Mouse (Mus musculus) gastrocnemius, adult 18-20 months (tissue): ENCODE measurements around the gene Pth2. TPM values are rescaled to one million over a fixed set of nuclear protein-coding genes. Genes with fewer than 3 reads are reported as not detected.

Experiments
- microRNA-seq: library from miRNA; unstranded; fragments of <30 nt; microRNA quantifications from one replicate; pipeline ENCODE4 v1.2.0, GENCODE M21; 2021
- total RNA-seq, 2 experiments: library from RNA; stranded (reverse); gene quantifications; 2 replicates each; pipeline ENCODE4 v1.2.3; 2021

Gene Pth2
- total RNA-seq, 2 experiments from 2014 or later = not detected

Small RNAs within 50 kb of the gene (microRNA-seq; reads per million reads assigned to microRNA genes)
- not detected for gene Mir7055

Other genes with a start within 250 kb of the Pth2 start
- gene Tsks, start 237.8 kb upstream of the Pth2 start, total RNA-seq = not detected
- gene Cpt1c, start 206.1 kb upstream of the Pth2 start, total RNA-seq = 1 to 10 TPM in 1 of 2 experiments, under 1 TPM in 1; 0.64 to 1.4 TPM
- gene Prmt1, start 194.4 kb upstream of the Pth2 start, total RNA-seq = 100 to 1,000 TPM; 119 to 139 TPM
- 10 to 100 TPM; 15.0 to 19.1 TPM for gene Irf3, start 183.3 kb upstream of the Pth2 start, total RNA-seq
- 1 to 10 TPM; 8.4 to 8.5 TPM for gene Bcl2l12, start 182.3 kb upstream of the Pth2 start, total RNA-seq
- gene Scaf1, start 164.6 kb upstream of the Pth2 start, total RNA-seq = 10 to 100 TPM; 41.3 to 46.2 TPM
- 10 to 100 TPM; 20.8 to 26.8 TPM for gene Rras, start 163.0 kb upstream of the Pth2 start, total RNA-seq
- gene Prr12, start 128.1 kb upstream of the Pth2 start, total RNA-seq = 10 to 100 TPM; 13.1 to 16.0 TPM
- 10 to 100 TPM; 27.9 to 28.3 TPM for gene Nosip, start 118.6 kb upstream of the Pth2 start, total RNA-seq
- 10 to 100 TPM; 10.2 to 10.4 TPM for gene Prrg2, start 118.3 kb upstream of the Pth2 start, total RNA-seq
- gene Rcn3, start 88.8 kb upstream of the Pth2 start, total RNA-seq = 10 to 100 TPM in 1 of 2 experiments, 1 to 10 TPM in 1; 8.0 to 12.5 TPM
- 10 to 100 TPM; 27.4 to 29.1 TPM for gene Fcgrt, start 77.1 kb upstream of the Pth2 start, total RNA-seq
- 100 to 1,000 TPM; 490 to 529 TPM for gene Rps11, start 56.6 kb upstream of the Pth2 start, total RNA-seq
- 100 to 1,000 TPM; 643 to 706 TPM for gene Rpl13a, start 52.2 kb upstream of the Pth2 start, total RNA-seq
- gene Gm45713, start 44.8 kb upstream of the Pth2 start, total RNA-seq = 1 to 10 TPM in 1 of 2 experiments, not detected in 1; 1.2 TPM
- gene Flt3l, start 44.6 kb upstream of the Pth2 start, total RNA-seq = 1 to 10 TPM; 1.8 to 3.0 TPM
- 10 to 100 TPM; 34.2 to 34.5 TPM for gene Pih1d1, start 26.7 kb upstream of the Pth2 start, total RNA-seq
- gene Aldh16a1, start 26.4 kb upstream of the Pth2 start, total RNA-seq = 10 to 100 TPM; 10.6 to 12.8 TPM
- under 1 TPM; 0.14 to 0.17 TPM for gene Slc17a7, start 17.0 kb upstream of the Pth2 start, total RNA-seq
- gene Gfy, start 1.4 kb upstream of the Pth2 start, total RNA-seq = not detected
- gene Ccdc155, start 23.9 kb downstream of the Pth2 start, total RNA-seq = not detected
- gene Dkkl1, start 31.2 kb downstream of the Pth2 start, total RNA-seq = not detected
- 1 to 10 TPM; 1.2 to 1.3 TPM for gene Tead2, start 34.8 kb downstream of the Pth2 start, total RNA-seq
- gene Cd37, start 58.1 kb downstream of the Pth2 start, total RNA-seq = 1 to 10 TPM; 1.1 to 1.2 TPM
- gene Slc6a16, start 60.1 kb downstream of the Pth2 start, total RNA-seq = not detected
- not detected for gene Slc6a21, start 96.5 kb downstream of the Pth2 start, total RNA-seq
- 10 to 100 TPM; 25.9 to 31.3 TPM for gene Trpm4, start 152.8 kb downstream of the Pth2 start, total RNA-seq
- 100 to 1,000 TPM; 877 to 904 TPM for gene Hrc, start 154.3 kb downstream of the Pth2 start, total RNA-seq
- under 1 TPM; 0.11 to 0.21 TPM for gene Ppfia3, start 186.0 kb downstream of the Pth2 start, total RNA-seq
- not detected for gene Lin7b, start 189.6 kb downstream of the Pth2 start, total RNA-seq
- gene Snrnp70, start 214.7 kb downstream of the Pth2 start, total RNA-seq = 10 to 100 TPM; 60.3 to 65.4 TPM
- 10 to 100 TPM; 83.7 to 93.5 TPM for gene Kcna7, start 224.7 kb downstream of the Pth2 start, total RNA-seq
- gene Ntf5, start 232.7 kb downstream of the Pth2 start, total RNA-seq = 1 to 10 TPM; 4.3 to 4.7 TPM
- under 1 TPM; 0.47 to 0.59 TPM for gene Lhb, start 239.8 kb downstream of the Pth2 start, total RNA-seq